Mouse (Mus musculus): ENCODE data around the gene Tmem202.

Tmem202 gene

GRCm38 (mm10) chr9:59531645-59532044 lies 8.0 kb downstream of the Tmem202 start:
- no peak for DNase-seq

GRCm38 (mm10) chr9:59528274-59528673 lies 11.4 kb downstream of the Tmem202 start:
- no peak for DNase-seq

DNA sequence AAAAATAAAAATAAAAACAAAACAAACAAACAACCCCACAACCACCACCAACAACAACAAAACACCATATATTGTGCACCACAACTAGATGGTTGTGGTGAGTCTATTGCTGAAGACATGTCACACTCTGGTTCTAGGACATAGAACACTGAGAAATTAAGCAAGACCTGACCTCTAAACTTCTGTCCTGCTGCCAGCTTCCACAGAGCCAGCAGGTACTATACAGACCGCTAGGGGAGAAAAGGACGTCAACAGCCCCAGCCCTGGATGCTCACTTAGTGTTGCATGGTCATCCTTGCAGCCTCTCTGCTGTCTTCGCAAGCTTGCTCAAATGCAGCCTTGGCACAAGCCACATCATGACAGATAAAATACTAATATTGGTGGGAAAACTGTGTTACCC lies 12.1 kb downstream of the Tmem202 start:
- no peak for DNase-seq

GRCm38 (mm10) chr9:59526727-59527126 lies 12.9 kb downstream of the Tmem202 start:
- DNase-seq = no peak

- no peak for DNase-seq
These were observed 16.7 kb downstream of the Tmem202 start for GRCm38 (mm10) chr9:59522906-59523305.

GRCm38 (mm10) chr9:59519396-59519795 lies 20.3 kb downstream of the Tmem202 start:
- no peak for DNase-seq

- DNase-seq = peak; percentile 59
These were observed 20.7 kb downstream of the Tmem202 start for GRCm38 (mm10) chr9:59518976-59519375.

DNA sequence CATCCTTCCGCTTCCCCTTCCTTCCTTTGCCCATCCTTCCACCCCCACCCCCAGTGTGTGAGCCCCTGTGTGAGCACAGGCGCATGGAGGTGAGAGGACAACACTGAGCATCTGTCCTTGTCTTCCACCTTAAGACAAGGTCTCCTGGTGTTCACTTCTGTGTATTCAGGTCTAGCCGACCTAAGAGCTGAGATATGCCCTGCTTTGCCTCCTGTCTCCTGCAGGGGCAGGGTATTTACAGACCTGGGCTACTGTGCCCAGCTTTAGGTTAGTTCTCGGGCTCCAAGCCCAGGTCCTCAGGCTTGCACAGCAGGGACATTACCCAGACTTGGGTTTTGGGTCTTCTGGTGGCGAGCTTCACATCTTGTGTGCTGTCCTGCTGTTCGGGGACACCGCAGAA lies 22.5 kb downstream of the Tmem202 start:
- DNase-seq = no peak

GRCm38 (mm10) chr9:59515069-59515468 lies 24.6 kb downstream of the Tmem202 start:
- no peak for DNase-seq

DNA sequence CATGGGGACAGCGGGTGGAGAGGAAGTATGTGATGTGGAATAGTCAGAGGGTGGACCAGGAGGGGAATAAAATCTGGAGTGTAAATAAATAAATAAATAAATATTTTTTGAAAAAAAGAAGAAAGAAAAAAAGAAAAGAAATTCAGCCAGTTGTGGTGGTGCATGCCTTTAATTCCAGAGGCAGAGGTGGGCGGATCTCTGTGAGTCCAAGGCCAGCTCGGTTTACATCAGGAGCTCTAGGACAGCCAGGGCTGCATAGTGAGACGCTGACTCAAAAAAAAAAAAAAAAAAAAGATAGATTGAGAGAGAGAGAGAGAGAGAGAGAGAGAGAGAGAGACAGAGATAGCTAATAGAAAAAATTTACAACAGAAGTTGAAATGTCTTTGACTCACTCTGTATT lies 27.3 kb downstream of the Tmem202 start:
- DNase-seq = no peak

- DNase-seq = no peak
These were observed 31.5 kb downstream of the Tmem202 start for GRCm38 (mm10) chr9:59508146-59508545.

GRCm38 (mm10) chr9:59487331-59487730 lies 52.3 kb downstream of the Tmem202 start:
- DNase-seq = no peak

DNA sequence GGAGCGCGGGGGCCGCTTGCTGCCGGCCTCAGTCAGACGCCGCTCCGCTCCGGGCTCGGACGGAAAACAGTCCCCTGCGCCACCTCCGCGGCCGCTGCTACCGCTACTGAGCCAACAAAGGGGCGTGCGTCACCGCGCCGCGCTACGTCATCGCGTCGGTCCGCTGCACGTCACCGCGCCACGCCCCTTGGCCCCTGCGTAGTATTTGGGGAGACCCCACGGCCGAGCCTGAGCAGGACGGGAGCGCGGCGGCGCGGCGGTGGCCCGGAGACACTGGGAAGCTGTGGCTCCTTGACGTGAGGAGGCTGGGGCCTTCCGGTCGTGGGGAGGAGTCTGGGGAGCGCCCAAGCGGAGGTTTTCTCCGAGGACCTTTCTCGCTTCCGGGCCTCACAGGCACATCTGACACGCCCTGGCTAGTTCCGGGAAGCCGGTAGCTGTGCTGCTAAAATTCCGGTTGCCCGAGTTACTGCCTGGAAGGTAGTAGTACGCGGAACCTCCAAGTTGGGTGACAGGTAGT lies 53.0 kb downstream of the Tmem202 start, which contains the start of gene Arih1:
Arih1 (minus strand) TSS at position 70 of the 517 bp plus-strand sequence.
- peak; percentile 100 for DNase-seq

DNA sequence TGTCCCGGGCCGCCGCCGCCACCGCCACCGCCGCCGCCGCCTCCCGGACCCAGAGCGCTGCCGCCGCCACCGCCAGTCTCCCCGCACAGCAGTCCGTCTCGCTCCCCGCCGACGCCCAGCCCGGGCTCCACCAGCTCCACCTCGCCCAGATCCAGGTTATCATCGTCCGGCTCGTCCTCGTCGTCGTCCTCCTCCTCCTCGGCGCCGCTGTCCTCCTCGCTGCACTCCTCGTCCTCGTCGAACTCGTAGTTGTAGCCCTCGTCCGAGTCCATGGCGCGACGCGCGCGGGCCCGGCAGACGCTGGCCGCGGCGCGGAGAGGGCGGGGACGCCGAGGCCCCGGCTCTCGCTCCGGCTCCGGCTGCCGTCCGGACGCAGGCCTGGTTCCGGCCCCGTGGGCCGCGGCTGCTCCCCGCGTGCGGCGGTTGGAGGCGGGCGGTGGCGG lies 53.5 kb downstream of the Tmem202 start:
- no peak for DNase-seq

- DNase-seq = peak; percentile 51
These were observed 54.1 kb downstream of the Tmem202 start for GRCm38 (mm10) chr9:59485511-59486075.

- DNase-seq = no peak
These were observed 54.9 kb downstream of the Tmem202 start for GRCm38 (mm10) chr9:59484760-59485159.

GRCm38 (mm10) chr9:59482419-59482818 lies 57.2 kb downstream of the Tmem202 start:
- peak; percentile 15 for DNase-seq

DNA sequence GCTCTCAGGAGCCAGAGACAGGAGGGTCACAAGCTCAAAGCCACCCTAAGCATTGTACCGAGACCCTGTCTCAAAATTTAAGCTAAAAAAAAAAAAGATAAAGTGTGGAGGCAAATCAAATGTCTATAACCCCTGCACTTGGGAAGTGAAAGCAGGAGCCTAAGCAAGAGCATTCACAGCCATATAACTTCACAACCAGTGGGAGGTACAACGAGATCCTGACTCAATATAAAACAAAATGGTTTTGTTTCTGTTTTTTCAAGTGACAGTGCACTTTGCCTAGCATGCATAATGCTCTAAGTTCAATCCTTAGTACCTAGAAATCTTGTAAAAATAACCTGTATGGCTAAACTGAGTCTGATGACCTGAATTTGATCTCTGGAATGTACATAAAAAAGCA lies 63.0 kb downstream of the Tmem202 start:
- DNase-seq = no peak

DNA sequence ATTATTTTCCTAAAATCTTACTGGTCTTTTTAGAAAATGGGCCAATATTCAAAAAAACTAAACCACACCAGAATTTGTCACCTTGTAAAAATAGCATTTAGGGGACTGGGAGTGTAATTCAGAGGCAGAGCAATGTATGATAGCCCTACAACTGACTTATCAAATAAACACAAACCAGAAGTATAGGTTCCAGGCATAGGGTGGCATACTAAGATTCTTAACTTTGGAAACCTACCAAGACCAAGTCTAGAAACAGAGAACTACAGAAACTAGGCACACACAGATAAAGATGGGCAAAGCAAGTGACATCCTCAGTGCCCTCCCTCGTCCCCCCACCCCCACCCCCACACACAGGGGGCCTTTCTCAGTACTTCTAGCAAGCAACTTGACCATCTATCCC lies 64.8 kb downstream of the Tmem202 start:
- no peak for DNase-seq

DNA sequence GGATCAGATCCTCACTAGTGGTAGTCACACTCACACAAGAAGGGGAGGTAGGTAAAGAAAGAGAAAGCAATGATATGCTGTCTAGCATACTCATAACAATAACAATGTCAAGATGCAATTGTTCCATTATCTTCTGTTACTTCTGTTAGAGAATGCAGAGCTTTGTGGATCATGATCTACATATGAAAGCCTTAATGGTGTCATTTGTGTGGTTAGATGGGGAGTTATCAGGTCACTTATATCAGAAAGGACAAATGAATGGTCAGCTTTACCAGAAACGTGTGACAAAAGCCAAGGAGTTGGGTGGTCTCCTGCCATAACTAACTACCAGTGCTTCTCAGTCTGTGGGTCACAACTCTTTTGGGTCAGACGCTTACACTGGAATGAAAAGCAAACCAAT lies 66.5 kb downstream of the Tmem202 start:
- DNase-seq = no peak

- no peak for DNase-seq
These were observed 70.2 kb downstream of the Tmem202 start for GRCm38 (mm10) chr9:59469446-59469845.
